Mouse (Mus musculus) neural tube, postnatal 0 days (tissue): ENCODE measurements around the gene Nhlrc2. TPM values are rescaled to one million over a fixed set of nuclear protein-coding genes. Genes with fewer than 3 reads are reported as not detected.

Source experiments
- polyA plus RNA-seq: library from polyadenylated mRNA; unstranded; fragments of >200 nt; fragmentation: Nextera tagmentation; extraction: Ambion mirVana; gene quantifications from 2 replicates; pipeline ENCODE4 v1.2.1, GENCODE M21; 2015

Nhlrc2 gene
- 5.7 TPM in 2 replicates for polyA plus RNA-seq

DNA sequence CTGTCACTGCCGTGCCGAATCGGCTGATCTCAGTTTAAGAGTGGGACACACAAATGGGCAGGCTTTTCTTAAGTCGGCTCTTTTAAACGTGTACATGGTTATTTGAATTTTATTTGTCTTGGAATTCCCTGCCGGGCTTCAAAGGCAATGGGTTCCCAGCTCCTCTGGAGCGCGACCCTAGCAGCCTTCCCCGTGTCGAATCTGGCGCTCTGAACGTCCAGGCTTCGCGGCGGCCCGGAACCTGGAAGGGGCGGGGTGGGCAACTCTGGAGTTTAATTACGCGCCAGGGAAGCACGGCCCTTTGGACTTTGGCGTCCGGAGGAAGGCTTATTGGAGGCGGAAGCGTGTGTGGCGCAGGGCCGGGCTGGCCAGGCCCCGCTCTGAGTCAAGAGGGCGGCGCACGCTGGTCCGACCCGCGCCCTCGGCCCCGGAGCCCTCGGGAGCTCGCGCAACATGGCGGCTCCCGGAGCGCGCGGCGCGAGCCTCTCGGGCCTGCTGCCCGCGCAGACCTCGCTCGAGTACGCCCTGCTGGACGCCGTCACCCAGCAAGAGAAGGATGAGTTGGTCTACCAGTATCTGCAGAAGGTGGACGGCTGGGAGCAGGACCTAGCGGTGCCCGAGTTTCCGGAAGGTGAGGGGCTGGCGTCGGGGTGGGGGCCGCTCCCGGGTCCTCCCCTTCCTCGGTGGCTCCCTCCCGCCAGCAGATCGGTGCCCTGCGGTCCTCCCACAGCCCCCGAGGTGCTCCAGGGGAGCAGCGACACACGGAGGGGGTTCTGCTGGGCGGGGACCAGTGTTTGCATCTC, at the start of gene Nhlrc2:
Gene Nhlrc2, plus strand, starts transcription at position 32 of the 803 bp plus-strand sequence.

DNA sequence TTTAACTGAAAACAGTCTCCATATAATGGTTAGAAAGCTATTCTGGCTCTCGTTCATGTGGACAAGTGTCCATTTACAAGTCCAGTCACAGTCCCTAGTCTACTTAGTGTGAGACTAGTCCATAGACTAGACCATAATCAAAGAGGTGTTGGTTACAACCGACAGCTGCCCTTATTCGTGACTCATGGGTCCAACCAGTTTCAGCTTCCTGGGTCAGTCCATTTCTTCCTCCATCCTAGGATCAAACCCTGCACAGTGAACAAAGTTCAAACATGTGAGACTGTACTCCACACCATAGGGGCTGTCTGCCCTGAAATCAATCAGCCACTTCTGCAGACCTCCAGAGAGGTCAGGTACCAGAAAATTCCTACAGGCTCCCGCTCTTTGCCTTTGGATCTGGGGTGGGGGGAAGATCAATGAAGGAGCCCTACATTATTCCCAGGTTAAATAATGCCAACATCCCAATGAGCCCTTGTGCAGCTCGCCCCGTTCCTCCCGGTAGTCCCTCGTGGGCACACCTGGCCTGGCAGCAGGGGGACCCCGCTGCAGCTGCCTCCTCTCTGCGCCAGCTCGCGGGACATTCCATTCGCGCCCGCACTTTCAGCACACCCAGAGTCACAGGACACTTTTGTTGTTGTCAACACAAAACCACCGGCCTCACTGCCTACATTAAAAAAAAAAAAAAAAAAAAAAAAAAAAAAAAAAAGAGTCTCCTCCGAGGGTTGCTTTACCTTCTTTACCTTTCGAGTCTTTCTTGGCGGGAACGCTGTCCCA, 418 bp upstream of the Nhlrc2 start, which contains the start of gene Dclre1a:
Gene Dclre1a, minus strand, starts transcription at position 767 of the 774 bp plus-strand sequence.

Other genes with a start within 250 kb of the Nhlrc2 start
- 0.35 and 0.47 TPM in 2 replicates for gene Nrap, start 158.2 kb upstream of the Nhlrc2 start, polyA plus RNA-seq
- gene Casp7, start 151.1 kb upstream of the Nhlrc2 start, polyA plus RNA-seq = 23.3 and 25.6 TPM in 2 replicates
- gene Plekhs1, start 86.6 kb upstream of the Nhlrc2 start, polyA plus RNA-seq = 0.21 and 0.41 TPM in 2 replicates
- gene Dclre1a, start within 50 bp of the Nhlrc2 start, polyA plus RNA-seq = 10.8 and 12.3 TPM in 2 replicates
- gene Adrb1, start 173.9 kb downstream of the Nhlrc2 start, polyA plus RNA-seq = 2.6 and 2.8 TPM in 2 replicates